ENCODE assay signal across 8 mouse cellular contexts in genomic region chr6:145276265-145276780, GRCm38 (mm10). TPM values are rescaled to one million over a fixed set of nuclear protein-coding genes. Genes with fewer than 3 reads are reported as not detected.
DNase-seq lines count a peak whose midpoint lies in the region; ATAC-seq and TF ChIP-seq lines count a peak whose summit lies in the region.

No protein-coding gene starts in this region.

- no peak for TF ChIP-seq CTCF in E14TG2a.4 (conservative IDR thresholded peaks at IDR 0.05; ENCODE audit: low read length)

- H3K36me3 ChIP-seq in E14TG2a.4 (ENCODE audit: insufficient read depth, low read length), result no peaks in the 10 kb centered on the region
- H3K36me3 ChIP-seq in embryonic facial prominence, embryonic 14.5 days (ENCODE audit: control insufficient read depth, insufficient read depth, low read length), result no peaks in the 10 kb centered on the region
- no peaks in the 10 kb centered on the region for H3K36me3 ChIP-seq in heart, embryonic 13.5 days
- H3K36me3 ChIP-seq in kidney, embryonic 15.5 days, result no peaks in the 10 kb centered on the region

- H3K4me3 ChIP-seq in E14TG2a.4 (replicated peaks; ENCODE audit: low read length), result peak overlapping the region; percentile 18
- peak overlapping the region; percentile 12; the same call in 1 of the 2 replicates for H3K4me3 ChIP-seq in embryonic facial prominence, embryonic 14.5 days (ENCODE audit: low read depth, low read length)
- peak overlapping the region; percentile 31 for H3K4me3 ChIP-seq in heart, embryonic 13.5 days
- H3K4me3 ChIP-seq in kidney, embryonic 15.5 days (replicated peaks), result peak overlapping the region; percentile 21

- no peak overlapping the region for H3K27ac ChIP-seq in embryonic facial prominence, embryonic 14.5 days (replicated peaks; ENCODE audit: low read depth, low read length)
- H3K27ac ChIP-seq in heart, embryonic 13.5 days (replicated peaks), result peak overlapping the region; percentile 65
- no peak overlapping the region for H3K27ac ChIP-seq in kidney, embryonic 15.5 days

- H3K4me1 ChIP-seq in E14TG2a.4 (replicated peaks; ENCODE audit: low read depth, low read length), result peaks cover 74% of the 10 kb centered on the region
- H3K4me1 ChIP-seq in embryonic facial prominence, embryonic 14.5 days (ENCODE audit: control insufficient read depth, insufficient read depth, low read length), result peaks cover 12% of the 10 kb centered on the region
- H3K4me1 ChIP-seq in heart, embryonic 13.5 days, result peaks cover 15% of the 10 kb centered on the region
- peaks cover 8% of the 10 kb centered on the region; the same call in 1 of the 2 replicates for H3K4me1 ChIP-seq in kidney, embryonic 15.5 days

- WGBS in embryonic facial prominence, embryonic 14.5 days, result 4% methylated on average over 17 of the region's 17 CpGs
- WGBS in heart, embryonic 13.5 days, result 3% methylated on average over 17 of the region's 17 CpGs
- 4% methylated on average over 17 of the region's 17 CpGs for WGBS in kidney, embryonic 15.5 days

- peak overlapping the region; percentile 41 for H3K4me2 ChIP-seq in embryonic facial prominence, embryonic 14.5 days (ENCODE audit: low read depth, low read length)
- peak overlapping the region; percentile 65 for H3K4me2 ChIP-seq in heart, embryonic 13.5 days
- H3K4me2 ChIP-seq in kidney, embryonic 15.5 days, result peak overlapping the region; percentile 55

- no peaks in the 10 kb centered on the region for H3K9me3 ChIP-seq in E14TG2a.4 (ENCODE audit: low read length)
- H3K9me3 ChIP-seq in embryonic facial prominence, embryonic 14.5 days (ENCODE audit: control insufficient read depth, low read length), result no peaks in the 10 kb centered on the region
- H3K9me3 ChIP-seq in heart, embryonic 13.5 days, result no peaks in the 10 kb centered on the region
- H3K9me3 ChIP-seq in kidney, embryonic 15.5 days (replicated peaks), result no peaks in the 10 kb centered on the region

- ATAC-seq in embryonic facial prominence, embryonic 14.5 days (ENCODE audit: low read depth), result peak; percentile 70
- peak; percentile 78 for ATAC-seq in heart, embryonic 13.5 days (ENCODE audit: extremely low read depth, insufficient number of reproducible peaks, low FRiP score, low TSS enrichment)
- ATAC-seq in kidney, embryonic 15.5 days (replicated peaks; ENCODE audit: low FRiP score), result peak; percentile 87

- DNase-seq in adrenal gland, postnatal 4 days (ENCODE audit: low spot score in 2 of 2), result peak; percentile 62 to 63
- DNase-seq in embryonic facial prominence, embryonic 14.5 days (ENCODE audit: low spot score), result peak; percentile 86
- peak; percentile 79 for DNase-seq in lung, postnatal 14 days
- peak; percentile 30 for DNase-seq in ovary, postnatal 14 days (ENCODE audit: low spot score)
- DNase-seq in thymus, postnatal 14 days, result peak; percentile 70

- 0 out of 2 replicates have a peak, but pooled peaks cover 4% of the 10 kb centered on the region for H3K27me3 ChIP-seq in E14TG2a.4 (ENCODE audit: insufficient read depth, low read length)
- no peaks in the 10 kb centered on the region for H3K27me3 ChIP-seq in embryonic facial prominence, embryonic 14.5 days (replicated peaks; ENCODE audit: control insufficient read depth, insufficient read depth, low read length)
- peaks cover 96% of the 10 kb centered on the region for H3K27me3 ChIP-seq in heart, embryonic 13.5 days (replicated peaks)
- H3K27me3 ChIP-seq in kidney, embryonic 15.5 days, result no peaks in the 10 kb centered on the region

- H3K9ac ChIP-seq in embryonic facial prominence, embryonic 14.5 days (ENCODE audit: low read depth, low read length), result no peak overlapping the region
- peak overlapping the region; percentile 50 for H3K9ac ChIP-seq in heart, embryonic 13.5 days
- no peak overlapping the region for H3K9ac ChIP-seq in kidney, embryonic 15.5 days

RNA-seq across cellular contexts. Expression of gene Kras, which starts 26.3 kb away (rescaled TPM):
- 10 to 100 TPM; 44.1 to 47.0 TPM for total RNA-seq in adrenal gland, postnatal 4 days (2021)
- polyA plus RNA-seq in embryonic facial prominence, embryonic 14.5 days (2014; fragmentation: Nextera tagmentation; extraction: Ambion mirVana), result 70.4 and 71.3 TPM in 2 replicates
- 33.9 and 39.9 TPM in 2 replicates for polyA plus RNA-seq in heart, embryonic 13.5 days (2015; fragmentation: Nextera tagmentation; extraction: Ambion mirVana)
- polyA plus RNA-seq in kidney, embryonic 15.5 days (2015; fragmentation: Nextera tagmentation; extraction: Ambion mirVana), result 73.8 and 76.3 TPM in 2 replicates

Comparison
In these comparisons a context has a peak if more than half of its experiments do, and no peak if none do; other contexts are left out.
1. DNase-seq: peak in every context shown above with its lines; median percentile 86 in embryonic facial prominence, embryonic 14.5 days; 79 in lung, postnatal 14 days; 70 in thymus, postnatal 14 days; 62 in adrenal gland, postnatal 4 days; 30 in ovary, postnatal 14 days.